Mouse (Mus musculus): ENCODE measurements at regions not wholly inside any gene's neighbourhood (a gene's known extent, or its start where the extent isn't known, plus 50 kb on each side); places are given as distances from the start of the nearest gene placed in this dataset.

DNA sequence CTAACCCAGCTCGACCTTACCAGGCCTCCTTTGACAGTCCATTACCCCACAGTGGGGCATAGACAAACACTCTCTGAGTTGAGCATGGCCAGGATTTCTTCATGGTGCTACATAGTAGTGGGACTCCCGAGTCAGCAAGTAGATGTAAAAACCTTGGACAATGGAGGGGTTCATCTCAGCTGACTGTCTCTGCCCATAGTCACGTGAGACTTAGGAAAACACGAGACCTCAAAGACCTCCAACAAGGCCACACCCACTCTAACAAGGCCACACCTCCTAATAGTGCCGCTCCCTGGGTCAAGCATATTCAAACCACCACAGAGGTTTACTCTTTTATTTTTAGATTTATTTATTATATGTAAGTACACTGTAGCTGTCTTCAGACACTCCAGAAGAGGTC lies 52.5 kb upstream of the Cldn24 start:
- DNase-seq (ENCODE audit: low spot score in 2 of 2), result no peak

GRCm38 (mm10) chr8:47768751-47769150 lies 53.2 kb upstream of the Cldn24 start:
- peak in 1 of 2 experiments; percentile 39 for DNase-seq (ENCODE audit: low spot score in 2 of 2)

DNA sequence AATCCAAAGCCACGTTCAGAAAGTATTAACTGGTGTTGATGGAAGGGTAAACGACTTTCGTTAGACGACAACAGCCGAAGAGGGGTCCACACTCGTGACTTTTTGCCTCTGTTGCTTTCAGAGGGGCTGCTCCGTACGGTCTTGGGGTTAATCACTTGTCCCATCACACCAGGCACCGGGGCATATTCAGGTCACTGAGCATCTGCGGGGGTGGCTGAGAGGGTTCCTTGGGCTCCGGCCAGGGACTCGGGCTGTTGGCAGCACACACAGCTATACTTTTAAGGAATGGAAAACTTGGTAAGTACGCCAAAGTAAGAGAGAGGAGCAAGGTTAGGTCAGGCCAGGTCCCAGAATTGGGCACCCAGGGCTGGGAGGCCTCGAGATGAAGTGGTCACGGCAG lies 50.7 kb upstream of the Cdkn2aip start:
- DNase-seq (ENCODE audit: low spot score in 2 of 2), result peak in 1 of 2 experiments; percentile 44

DNA sequence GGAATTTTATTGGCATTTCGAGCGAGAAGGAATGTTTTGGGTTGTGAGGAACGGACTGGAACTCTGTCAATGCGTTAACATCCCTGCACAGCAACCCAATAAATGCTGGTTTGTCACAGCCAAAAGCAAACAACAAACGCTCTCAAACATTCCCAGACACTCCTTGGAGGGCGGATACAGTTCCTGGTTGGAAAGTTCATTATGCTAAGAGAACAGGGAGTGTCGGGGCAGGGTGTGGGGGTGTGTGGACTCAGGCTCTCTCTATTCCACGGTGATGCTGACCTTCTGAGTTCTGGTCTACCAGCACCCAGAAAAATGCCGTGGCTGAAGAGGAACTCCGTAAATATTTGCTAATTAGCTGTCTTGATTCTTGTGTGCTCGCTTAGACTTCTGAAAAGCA lies 50.3 kb upstream of the Cdkn2aip start:
- no peak for DNase-seq (ENCODE audit: low spot score in 2 of 2)

Data from urinary bladder, postnatal 36 days (tissue).